Mouse (Mus musculus) monocyte, adult 59 days (primary cell): ENCODE results near the gene Wfdc21. TPM values are rescaled to one million over a fixed set of nuclear protein-coding genes. Genes with fewer than 3 reads are reported as not detected.

Experiments
- total RNA-seq, 2 experiments: library from RNA; stranded (reverse); gene quantifications; one replicate each; pipeline ENCODE4 v1.2.4; 2023

Wfdc21 gene
- not detected for total RNA-seq

DNA sequence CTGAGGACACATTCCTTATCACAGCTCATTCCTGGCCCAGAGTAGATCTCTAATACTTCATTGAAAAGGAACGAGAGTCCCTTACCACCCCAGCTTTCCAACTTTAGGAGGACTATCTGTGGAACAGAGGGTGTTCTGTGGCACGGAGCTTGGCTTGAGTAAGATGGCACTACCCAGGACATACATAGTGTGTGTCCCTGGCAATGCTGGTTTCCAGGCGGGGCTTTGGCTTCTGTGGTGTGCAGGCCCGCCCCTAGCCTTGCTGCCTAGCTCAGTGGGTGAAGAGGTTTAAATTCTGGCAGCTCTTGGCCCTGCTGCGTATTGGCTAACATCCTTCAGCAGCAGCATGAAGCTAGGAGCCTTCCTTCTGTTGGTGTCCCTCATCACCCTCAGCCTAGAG lies at the start of gene Wfdc21:
Gene Wfdc21 (plus strand): TSS at position 260 of the 400 bp plus-strand sequence.

DNA sequence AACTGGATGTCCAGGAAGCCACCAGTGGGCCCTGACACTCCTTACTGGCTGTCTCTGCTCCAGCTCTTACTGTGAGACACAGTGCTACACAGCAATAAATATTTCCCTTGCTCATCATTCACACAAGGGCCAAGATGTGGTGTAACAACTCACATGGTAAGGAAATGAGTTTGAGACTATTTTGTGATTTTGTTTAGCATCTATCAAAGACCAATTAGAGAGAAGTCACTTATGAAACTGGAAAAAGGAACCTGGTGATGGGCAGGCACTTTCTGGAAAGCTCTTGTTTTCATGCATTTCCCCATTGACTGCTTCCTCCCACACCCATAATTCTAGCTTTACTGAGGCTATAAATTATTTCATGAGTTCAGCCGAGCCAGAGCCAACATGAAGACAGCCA lies 43.0 kb upstream of the Wfdc21 start, which contains the start of gene Wfdc17:
Gene Wfdc17 (plus strand): TSS at position 287 of the 400 bp plus-strand sequence.

GRCm38 (mm10) chr11:83708715-83709114 lies 38.0 kb upstream of the Wfdc21 start, which contains the start of gene Wfdc18:
Gene Wfdc18 (plus strand): TSS chr11:83709015.

GRCm38 (mm10) chr11:83753581-83754181 lies 6.9 kb downstream of the Wfdc21 start, which contains the start of gene Heatr6:
Gene Heatr6 (plus strand): TSS chr11:83753696.

Other genes with a start within 250 kb of the Wfdc21 start
- gene Heatr9, start 224.8 kb upstream of the Wfdc21 start, total RNA-seq = not detected
- 10 to 100 TPM; 24.6 to 29.4 TPM for gene Ccl5, start 216.4 kb upstream of the Wfdc21 start, total RNA-seq
- 100 to 1,000 TPM; 325 to 345 TPM for gene Ccl9, start 168.3 kb upstream of the Wfdc21 start, total RNA-seq
- 100 to 1,000 TPM; 669 to 836 TPM for gene Ccl6, start 153.9 kb upstream of the Wfdc21 start, total RNA-seq
- not detected for gene Rpl9-ps1, start 101.3 kb upstream of the Wfdc21 start, total RNA-seq
- gene Ccl3, start 97.6 kb upstream of the Wfdc21 start, total RNA-seq = 100 to 1,000 TPM; 186 to 201 TPM
- 10 to 100 TPM; 23.7 to 26.8 TPM for gene Ccl4, start 84.4 kb upstream of the Wfdc21 start, total RNA-seq
- 100 to 1,000 TPM in 1 of 2 experiments, 10 to 100 TPM in 1; 80.2 to 115 TPM for gene Wfdc17, start 42.9 kb upstream of the Wfdc21 start, total RNA-seq
- gene Wfdc18, start 37.9 kb upstream of the Wfdc21 start, total RNA-seq = 1 to 10 TPM; 1.5 to 3.1 TPM
- gene Heatr6, start 6.8 kb downstream of the Wfdc21 start, total RNA-seq = 10 to 100 TPM; 20.8 to 23.0 TPM
- gene Hnf1b, start 103.1 kb downstream of the Wfdc21 start, total RNA-seq = not detected
- gene Ddx52, start 195.1 kb downstream of the Wfdc21 start, total RNA-seq = 10 to 100 TPM; 25.6 to 28.6 TPM
- gene Synrg, start 217.5 kb downstream of the Wfdc21 start, total RNA-seq = 10 to 100 TPM; 56.0 to 61.6 TPM